Mouse (Mus musculus) thymus, adult 2 months (tissue): ENCODE results near the gene Papolb. TPM values are rescaled to one million over a fixed set of nuclear protein-coding genes. Genes with fewer than 3 reads are reported as not detected.

Experiments used
- DNase-seq: peaks from one replicate; pipeline ENCODE4 v3.0.0; 2021
- H3K27ac ChIP-seq: fragments of 200-500 bp; 2 replicates; pipeline ENCODE4 v1.5.1; 2012; ENCODE audit warnings: low read length, control low read depth; ENCODE audit not compliant: control insufficient read depth, insufficient read depth
- H3K27me3 ChIP-seq: fragments of 200-500 bp; 2 replicates; pipeline ENCODE4 v1.6.1; 2012; ENCODE audit warnings: mild to moderate bottlenecking, low read length, moderate library complexity, mixed read lengths; ENCODE audit not compliant: control insufficient read depth, insufficient read depth
- H3K36me3 ChIP-seq: fragments of 200-500 bp; 2 replicates; pipeline ENCODE4 v1.6.1; 2012; ENCODE audit warnings: mild to moderate bottlenecking, low read length, moderate library complexity; ENCODE audit not compliant: control insufficient read depth, insufficient read depth
- H3K4me1 ChIP-seq: fragments of 200-500 bp; replicated peaks from 2 replicates; pipeline ENCODE4 v1.6.1; 2012; ENCODE audit warnings: low read length; ENCODE audit not compliant: control insufficient read depth, insufficient read depth
- H3K4me3 ChIP-seq: fragments of 200-500 bp; 2 replicates; pipeline ENCODE4 v1.5.1; 2012; ENCODE audit warnings: mild to moderate bottlenecking, low read length, control low read depth, moderate library complexity; ENCODE audit not compliant: control insufficient read depth, insufficient read depth
- CTCF ChIP-seq: fragments of 200-500 bp; IDR thresholded peaks from 2 replicates; pipeline ENCODE4 v1.5.1; 2012; ENCODE audit warnings: mild to moderate bottlenecking, control low read depth, low read length, moderate library complexity, borderline replicate concordance; ENCODE audit not compliant: control insufficient read depth, poor library complexity, insufficient read depth; ENCODE audit errors: extremely low read depth
- POLR2A ChIP-seq: fragments of 200-500 bp; IDR thresholded peaks from 2 replicates; pipeline ENCODE4 v1.6.1; 2012; ENCODE audit warnings: mild to moderate bottlenecking, low read length, control low read depth, moderate library complexity; ENCODE audit not compliant: control insufficient read depth, poor library complexity, insufficient read depth; ENCODE audit errors: extremely low read depth
- WGBS: fragments of 180-500 bp; shearing (Covaris S2); methylation state at CpG from one replicate; pipeline ENCODE4 v1.1.7; 2018; 5-methylcytosine and 5-hydroxymethylcytosine counted together
- polyA plus RNA-seq: library from polyadenylated mRNA; depleted of rRNA; stranded (reverse); fragments of >200 nt; gene quantifications from 2 replicates; pipeline ENCODE4 v1.2.3, GENCODE M21; 2012

Gene Papolb
- polyA plus RNA-seq, 1 experiment, result 0.04 TPM

- 51% methylated on average over 3 of the region's 3 CpGs for WGBS
- peaks cover 7% of the 10 kb centered on the region for H3K4me1 ChIP-seq
- no peak for DNase-seq
- H3K27me3 ChIP-seq, result peaks cover 10% of the 10 kb centered on the region; the same call in 1 of the 2 replicates
- H3K36me3 ChIP-seq, result no peaks in the 10 kb centered on the region
- TF ChIP-seq CTCF, result no peak
- no peak overlapping the region for H3K27ac ChIP-seq
- no peak overlapping the region for H3K4me3 ChIP-seq
Observed at GRCm38 (mm10) chr5:142547066-142547465, 17.2 kb upstream of the Papolb start.

GRCm38 (mm10) chr5:142546344-142546743 is 16.5 kb upstream of the Papolb start:
- no peak overlapping the region for H3K27ac ChIP-seq
- peaks cover 10% of the 10 kb centered on the region; the same call in 1 of the 2 replicates for H3K27me3 ChIP-seq
- no peaks in the 10 kb centered on the region for H3K36me3 ChIP-seq
- no peak for TF ChIP-seq POLR2A
- no peak for TF ChIP-seq CTCF
- no peak for DNase-seq
- H3K4me3 ChIP-seq, result no peak overlapping the region
- peaks cover 7% of the 10 kb centered on the region for H3K4me1 ChIP-seq
- 60% methylated on average over 5 of the region's 5 CpGs for WGBS

- TF ChIP-seq POLR2A (no peak), CTCF (no peak)
- WGBS, result 74% methylated on average over 5 of the region's 5 CpGs
- no peaks in the 10 kb centered on the region for H3K4me1 ChIP-seq
- no peaks in the 10 kb centered on the region for H3K36me3 ChIP-seq
- DNase-seq, result no peak
- H3K27ac ChIP-seq, result no peak overlapping the region
- no peaks in the 10 kb centered on the region; the same call in 1 of the 2 replicates for H3K27me3 ChIP-seq
- no peak overlapping the region for H3K4me3 ChIP-seq
Observed at GRCm38 (mm10) chr5:142545014-142545795, 15.3 kb upstream of the Papolb start.

- Histone ChIP-seq H3K27ac (no peak overlapping the region), H3K36me3 (no peaks in the 10 kb centered on the region), H3K27me3 (no peaks in the 10 kb centered on the region), H3K4me1 (no peaks in the 10 kb centered on the region), H3K4me3 (no peak overlapping the region)
- DNase-seq, result no peak
- no peak for TF ChIP-seq CTCF
- TF ChIP-seq POLR2A, result no peak
- WGBS, result 91% methylated on average over 3 of the region's 3 CpGs
Observed at GRCm38 (mm10) chr5:142537286-142537685, 7.4 kb upstream of the Papolb start.

- H3K4me1 ChIP-seq, result no peaks in the 10 kb centered on the region
- H3K4me3 ChIP-seq, result no peak overlapping the region
- no peak overlapping the region for H3K27ac ChIP-seq
- TF ChIP-seq CTCF, result no peak
- TF ChIP-seq POLR2A, result no peak
- 87% methylated on average over 4 of the region's 4 CpGs for WGBS
- DNase-seq, result no peak
- H3K36me3 ChIP-seq, result no peaks in the 10 kb centered on the region
- H3K27me3 ChIP-seq, result no peaks in the 10 kb centered on the region
Observed at GRCm38 (mm10) chr5:142535388-142535787, 5.5 kb upstream of the Papolb start.

GRCm38 (mm10) chr5:142524711-142525464 is 5.0 kb downstream of the Papolb start:
- Histone ChIP-seq H3K4me1 (no peaks in the 10 kb centered on the region), H3K27ac (no peak overlapping the region), H3K36me3 (no peaks in the 10 kb centered on the region), H3K4me3 (no peak overlapping the region), H3K27me3 (no peaks in the 10 kb centered on the region)
- WGBS, result 91% methylated on average over 8 of the region's 8 CpGs
- TF ChIP-seq CTCF (no peak), POLR2A (no peak)
- DNase-seq, result no peak
